Mouse (Mus musculus): ENCODE measurements around the gene Itgb6.

- no peak for TF ChIP-seq CTCF (IDR thresholded peaks at IDR 0.05; ENCODE audit: insufficient read depth, low read length)
- TF ChIP-seq POLR2A (IDR thresholded peaks at IDR 0.05; ENCODE audit: borderline replicate concordance, extremely low read depth, low read depth, low read length) = no peak
Measured at GRCm38 (mm10) chr2:60632791-60633190, 89.7 kb downstream of the Itgb6 start.
